Mouse (Mus musculus): Measurements from ENCODE around the gene Senp5. TPM values are rescaled to one million over a fixed set of nuclear protein-coding genes. Genes with fewer than 3 reads are reported as not detected.

The Senp5 gene
- polyA plus RNA-seq (2016; fragmentation: Nextera tagmentation; extraction: Ambion mirVana): 24.8 and 24.9 TPM in 2 replicates

- Histone ChIP-seq H3K27ac (peak within 1 kb of the TSS; percentile 62), H3K4me1 (replicated peaks) (peaks cover 13% of the 10 kb centered on the region), H3K27me3 (no peaks in the 10 kb centered on the region), H3K36me3 (peaks cover 10% of the 10 kb centered on the region), H3K4me3 (replicated peaks) (peak within 1 kb of the TSS; percentile 92), H3K9ac (replicated peaks) (peak within 1 kb of the TSS; percentile 89), H3K4me2 (peak within 1 kb of the TSS; percentile 68), H3K9me3 (no peaks in the 10 kb centered on the region)
- ATAC-seq (ENCODE audit: insufficient number of reproducible peaks, insufficient read depth, low FRiP score, low TSS enrichment, low read depth): peak; percentile 83
- WGBS: 1% methylated on average over 66 of the region's 66 CpGs
Measured at GRCm38 (mm10) chr16:32002509-32003477, at the start of gene Senp5. TSS of gene Senp5 (minus strand) at chr16:32003287.

DNA sequence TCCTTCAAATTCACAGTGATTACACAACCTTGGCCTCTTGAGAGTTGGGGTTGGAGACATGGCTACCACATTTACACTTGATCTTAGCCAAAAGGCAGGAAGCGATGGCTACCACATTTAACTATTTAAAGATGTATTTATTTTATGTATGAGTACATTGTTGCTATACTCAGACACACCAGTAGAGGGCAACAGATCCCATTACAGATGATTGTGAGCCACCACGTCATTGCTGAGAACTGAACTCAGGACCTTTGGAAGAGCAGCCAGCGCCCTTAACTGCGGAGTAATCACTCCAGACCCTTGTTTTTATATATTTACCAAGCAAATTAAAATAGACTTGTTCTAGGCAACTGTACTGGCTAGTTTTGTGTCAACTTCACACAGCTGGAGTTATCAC, 39.3 kb upstream of the Senp5 start:
- WGBS: 89% methylated on average over 4 of the region's 4 CpGs
- H3K36me3 ChIP-seq: peaks cover 74% of the 10 kb centered on the region
- no peak for ATAC-seq (ENCODE audit: insufficient number of reproducible peaks, insufficient read depth, low FRiP score, low TSS enrichment, low read depth)

GRCm38 (mm10) chr16:32019678-32020077, 16.6 kb upstream of the Senp5 start:
- Histone ChIP-seq H3K4me3 (replicated peaks) (no peak overlapping the region), H3K27ac (no peak overlapping the region), H3K9me3 (no peaks in the 10 kb centered on the region), H3K9ac (replicated peaks) (no peak overlapping the region), H3K36me3 (peaks cover 89% of the 10 kb centered on the region), H3K4me1 (replicated peaks) (no peaks in the 10 kb centered on the region), H3K4me2 (no peak overlapping the region), H3K27me3 (no peaks in the 10 kb centered on the region)
- ATAC-seq (ENCODE audit: insufficient number of reproducible peaks, insufficient read depth, low FRiP score, low TSS enrichment, low read depth): no peak
- 88% methylated on average over 9 of the region's 9 CpGs for WGBS

More for the DNA sequence above, 39.3 kb upstream of the Senp5 start:
- no peak overlapping the region for H3K27ac ChIP-seq
- H3K27me3 ChIP-seq: no peaks in the 10 kb centered on the region
- H3K9ac ChIP-seq (replicated peaks): no peak overlapping the region
- H3K4me3 ChIP-seq (replicated peaks): no peak overlapping the region
- no peaks in the 10 kb centered on the region for H3K4me1 ChIP-seq (replicated peaks)
- no peaks in the 10 kb centered on the region for H3K9me3 ChIP-seq
- H3K4me2 ChIP-seq: no peak overlapping the region

- 85% methylated on average over 4 of the region's 4 CpGs for WGBS
- H3K4me2 ChIP-seq: no peak overlapping the region
- H3K27me3 ChIP-seq: no peaks in the 10 kb centered on the region
- no peaks in the 10 kb centered on the region for H3K9me3 ChIP-seq
- H3K4me3 ChIP-seq (replicated peaks): no peak overlapping the region
- peaks cover 18% of the 10 kb centered on the region; the same call in 1 of the 2 replicates for H3K36me3 ChIP-seq
- no peak for ATAC-seq (ENCODE audit: insufficient number of reproducible peaks, insufficient read depth, low FRiP score, low TSS enrichment, low read depth)
- no peak overlapping the region for H3K27ac ChIP-seq
- H3K4me1 ChIP-seq (replicated peaks): no peaks in the 10 kb centered on the region
- no peak overlapping the region for H3K9ac ChIP-seq (replicated peaks)
Measured at GRCm38 (mm10) chr16:32010330-32010729, 7.2 kb upstream of the Senp5 start.

GRCm38 (mm10) chr16:32009913-32010312, 6.8 kb upstream of the Senp5 start:
- no peak overlapping the region for H3K4me3 ChIP-seq (replicated peaks)
- no peak for ATAC-seq (ENCODE audit: insufficient number of reproducible peaks, insufficient read depth, low FRiP score, low TSS enrichment, low read depth)
- no peaks in the 10 kb centered on the region for H3K9me3 ChIP-seq
- H3K27ac ChIP-seq: no peak overlapping the region
- no peaks in the 10 kb centered on the region for H3K27me3 ChIP-seq
- WGBS: 31% methylated on average over 5 of the region's 5 CpGs
- no peaks in the 10 kb centered on the region for H3K4me1 ChIP-seq (replicated peaks)
- peaks cover 14% of the 10 kb centered on the region; the same call in 1 of the 2 replicates for H3K36me3 ChIP-seq
- H3K4me2 ChIP-seq: no peak overlapping the region
- no peak overlapping the region for H3K9ac ChIP-seq (replicated peaks)

- 75% methylated on average over 10 of the region's 10 CpGs for WGBS
- Histone ChIP-seq H3K9ac (replicated peaks) (no peak overlapping the region), H3K36me3 (peaks cover 8% of the 10 kb centered on the region; the same call in 1 of the 2 replicates), H3K4me2 (no peak overlapping the region), H3K4me1 (replicated peaks) (no peaks in the 10 kb centered on the region; the same call in 1 of the 2 replicates), H3K9me3 (no peaks in the 10 kb centered on the region), H3K4me3 (replicated peaks) (no peak overlapping the region), H3K27me3 (no peaks in the 10 kb centered on the region), H3K27ac (no peak overlapping the region)
- ATAC-seq (ENCODE audit: insufficient number of reproducible peaks, insufficient read depth, low FRiP score, low TSS enrichment, low read depth): no peak
Measured at GRCm38 (mm10) chr16:32008529-32009293, 5.6 kb upstream of the Senp5 start.

GRCm38 (mm10) chr16:32004731-32005130, 1.6 kb upstream of the Senp5 start:
- Histone ChIP-seq H3K9ac (replicated peaks) (no peak overlapping the region), H3K4me3 (replicated peaks) (no peak overlapping the region), H3K36me3 (0 out of 2 replicates have a peak, but pooled peaks cover 1% of the 10 kb centered on the region), H3K9me3 (no peaks in the 10 kb centered on the region), H3K4me1 (replicated peaks) (peaks cover 13% of the 10 kb centered on the region), H3K4me2 (no peak overlapping the region), H3K27me3 (no peaks in the 10 kb centered on the region), H3K27ac (no peak overlapping the region)
- WGBS: 95% methylated on average over 3 of the region's 3 CpGs
- no peak for ATAC-seq (ENCODE audit: insufficient number of reproducible peaks, insufficient read depth, low FRiP score, low TSS enrichment, low read depth)

DNA sequence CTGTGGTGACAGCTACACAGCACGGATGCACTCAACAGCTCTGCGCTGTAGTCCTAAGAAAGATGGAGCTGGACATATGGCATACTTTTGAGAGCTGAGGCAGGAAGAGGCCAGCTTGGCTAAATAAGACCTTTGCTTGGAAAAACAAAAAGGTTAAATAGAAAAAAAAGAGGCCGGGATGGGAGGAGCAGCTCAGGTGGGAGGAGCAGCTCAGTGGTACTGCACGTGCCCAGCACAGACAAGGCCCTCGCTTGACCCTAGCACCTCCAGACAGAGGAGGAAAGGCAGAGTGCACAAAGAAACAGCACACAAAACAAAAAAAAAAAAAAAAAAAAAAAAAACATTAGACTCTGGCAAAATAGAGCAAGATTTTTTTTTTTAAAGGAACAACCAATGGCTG, 6.7 kb downstream of the Senp5 start:
- H3K36me3 ChIP-seq: peaks cover 33% of the 10 kb centered on the region
- H3K4me2 ChIP-seq: no peak overlapping the region
- WGBS: 89% methylated on average over 5 of the region's 5 CpGs
- no peaks in the 10 kb centered on the region for H3K9me3 ChIP-seq
- H3K9ac ChIP-seq (replicated peaks): no peak overlapping the region
- H3K4me1 ChIP-seq (replicated peaks): no peaks in the 10 kb centered on the region
- ATAC-seq (ENCODE audit: insufficient number of reproducible peaks, insufficient read depth, low FRiP score, low TSS enrichment, low read depth): no peak
- H3K4me3 ChIP-seq (replicated peaks): no peak overlapping the region
- H3K27me3 ChIP-seq: no peaks in the 10 kb centered on the region
- H3K27ac ChIP-seq: no peak overlapping the region

DNA sequence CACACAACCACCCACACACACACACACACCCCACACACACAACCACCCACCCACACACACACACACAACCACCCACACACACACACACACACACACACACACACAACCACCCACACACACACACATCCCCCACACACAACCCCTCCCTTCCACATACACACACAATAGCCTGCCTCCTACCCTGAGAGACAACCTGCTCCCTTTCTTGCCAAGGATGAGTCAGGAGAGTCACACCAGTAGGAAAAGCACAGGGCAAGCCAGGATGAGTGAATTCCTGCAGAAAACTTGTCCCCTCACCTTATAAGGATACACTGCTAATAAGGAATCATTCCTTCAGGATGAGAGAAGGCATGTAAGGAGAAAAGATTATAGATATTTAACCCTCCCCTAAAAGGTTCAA, 9.1 kb downstream of the Senp5 start:
- Histone ChIP-seq H3K36me3 (peaks cover 40% of the 10 kb centered on the region), H3K9me3 (no peaks in the 10 kb centered on the region), H3K9ac (replicated peaks) (no peak overlapping the region), H3K27me3 (no peaks in the 10 kb centered on the region), H3K4me3 (replicated peaks) (no peak overlapping the region), H3K27ac (no peak overlapping the region), H3K4me2 (no peak overlapping the region), H3K4me1 (replicated peaks) (no peaks in the 10 kb centered on the region)
- ATAC-seq (ENCODE audit: insufficient number of reproducible peaks, insufficient read depth, low FRiP score, low TSS enrichment, low read depth): no peak

- Histone ChIP-seq H3K9me3 (no peaks in the 10 kb centered on the region), H3K9ac (replicated peaks) (no peak overlapping the region), H3K36me3 (peaks cover 43% of the 10 kb centered on the region), H3K4me2 (no peak overlapping the region), H3K27ac (no peak overlapping the region), H3K4me1 (replicated peaks) (no peaks in the 10 kb centered on the region), H3K27me3 (no peaks in the 10 kb centered on the region), H3K4me3 (replicated peaks) (no peak overlapping the region)
- ATAC-seq (ENCODE audit: insufficient number of reproducible peaks, insufficient read depth, low FRiP score, low TSS enrichment, low read depth): no peak
- WGBS: 97% methylated on average over 4 of the region's 4 CpGs
Measured at GRCm38 (mm10) chr16:31993195-31993594, 9.9 kb downstream of the Senp5 start.

DNA sequence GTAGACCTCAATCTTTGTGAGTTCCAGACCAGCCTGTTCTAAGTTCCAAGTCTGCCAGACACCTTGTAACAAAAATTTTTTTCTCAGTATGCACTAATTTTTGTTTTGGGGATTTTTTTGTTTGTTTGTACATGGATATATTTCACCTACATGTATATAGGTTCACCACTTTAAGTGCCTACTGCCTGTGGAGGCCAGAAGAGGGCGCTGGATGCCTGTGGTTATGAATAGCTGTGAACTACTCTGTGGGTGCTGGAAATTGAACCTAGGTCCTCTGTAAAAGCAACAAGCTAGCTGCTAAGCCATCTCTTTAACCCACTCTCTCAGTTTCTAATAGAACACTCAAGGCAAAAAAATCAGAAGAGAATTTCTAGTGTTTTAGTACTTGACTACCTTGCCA, 11.0 kb downstream of the Senp5 start:
- Histone ChIP-seq H3K27me3 (no peaks in the 10 kb centered on the region), H3K4me3 (replicated peaks) (no peak overlapping the region), H3K9me3 (no peaks in the 10 kb centered on the region), H3K4me2 (no peak overlapping the region), H3K27ac (no peak overlapping the region), H3K36me3 (peaks cover 52% of the 10 kb centered on the region), H3K9ac (replicated peaks) (no peak overlapping the region), H3K4me1 (replicated peaks) (no peaks in the 10 kb centered on the region)
- ATAC-seq (ENCODE audit: insufficient number of reproducible peaks, insufficient read depth, low FRiP score, low TSS enrichment, low read depth): no peak
- WGBS: 52% methylated on average over 1 of the region's 1 CpGs

All from limb, embryonic 12.5 days (tissue).